Mouse (Mus musculus): Measurements from ENCODE around the gene Kif13a. TPM values are rescaled to one million over a fixed set of nuclear protein-coding genes. Genes with fewer than 3 reads are reported as not detected.

Gene Kif13a
- polyA plus RNA-seq, 1 experiment from 2014 or later = 7.9 TPM

DNA sequence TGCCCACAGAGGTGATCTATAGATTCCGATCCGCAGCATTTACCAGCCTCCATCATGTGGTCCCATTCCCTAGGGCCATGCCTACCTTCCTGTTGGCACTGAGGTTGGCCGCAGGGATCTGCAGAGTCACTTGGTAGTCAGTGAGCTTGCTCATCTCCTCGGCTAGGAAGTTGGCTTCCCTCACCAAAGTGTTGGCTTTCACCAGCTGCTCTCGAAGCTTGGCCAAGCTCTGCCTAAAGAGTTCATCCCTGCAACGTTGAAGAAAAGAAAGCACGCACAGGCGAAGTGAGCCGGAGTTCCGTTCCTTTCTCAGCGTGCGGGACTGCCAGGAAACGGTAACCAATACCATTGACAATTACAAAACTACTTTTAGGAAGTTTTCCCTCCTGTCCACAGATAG is 128.5 kb downstream of the Kif13a start:
- H3K27me3 ChIP-seq (ENCODE audit: control insufficient read depth, insufficient read depth, low read length) = no peaks in the 10 kb centered on the region
- no peaks in the 10 kb centered on the region for H3K4me1 ChIP-seq (ENCODE audit: control insufficient read depth, insufficient read depth, low read length)
- no peak overlapping the region for H3K4me3 ChIP-seq (replicated peaks; ENCODE audit: low read length)
- H3K36me3 ChIP-seq (ENCODE audit: control insufficient read depth, insufficient read depth, low read length) = no peaks in the 10 kb centered on the region; the same call in 1 of the 2 replicates
- H3K9ac ChIP-seq (ENCODE audit: low read length) = no peak overlapping the region
- WGBS = 92% methylated on average over 13 of the region's 13 CpGs
- H3K27ac ChIP-seq (ENCODE audit: low read length) = no peak overlapping the region
- no peak overlapping the region for H3K4me2 ChIP-seq (ENCODE audit: low read depth, low read length)
- ATAC-seq (ENCODE audit: insufficient read depth, low FRiP score) = no peak
- no peaks in the 10 kb centered on the region for H3K9me3 ChIP-seq (replicated peaks; ENCODE audit: control insufficient read depth, low read length)

DNA sequence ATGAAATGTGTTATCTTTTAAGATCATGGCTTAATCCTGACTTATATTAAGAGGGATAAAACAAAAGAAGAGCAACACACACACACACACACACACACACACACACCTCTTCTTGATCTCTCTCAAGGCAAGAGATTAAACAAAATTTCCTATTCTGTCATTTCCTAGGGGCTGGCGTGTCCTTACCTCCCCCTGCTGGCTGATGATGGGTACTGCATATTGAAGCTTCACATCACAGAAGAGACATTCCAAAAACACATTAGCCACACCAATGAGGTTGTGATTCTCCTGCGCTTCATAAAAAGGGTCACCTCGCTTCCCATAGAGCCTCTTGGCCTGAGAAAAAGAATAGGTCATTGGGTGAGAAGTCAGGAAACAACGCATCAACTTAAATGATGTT is 131.5 kb downstream of the Kif13a start:
- no peaks in the 10 kb centered on the region for H3K9me3 ChIP-seq (replicated peaks; ENCODE audit: control insufficient read depth, low read length)
- WGBS = 36% methylated on average over 4 of the region's 4 CpGs
- no peaks in the 10 kb centered on the region for H3K4me1 ChIP-seq (ENCODE audit: control insufficient read depth, insufficient read depth, low read length)
- no peak overlapping the region for H3K4me3 ChIP-seq (replicated peaks; ENCODE audit: low read length)
- ATAC-seq (ENCODE audit: insufficient read depth, low FRiP score) = no peak
- H3K9ac ChIP-seq (ENCODE audit: low read length) = no peak overlapping the region
- no peaks in the 10 kb centered on the region for H3K27me3 ChIP-seq (ENCODE audit: control insufficient read depth, insufficient read depth, low read length)
- no peak overlapping the region for H3K27ac ChIP-seq (ENCODE audit: low read length)
- no peaks in the 10 kb centered on the region; the same call in 1 of the 2 replicates for H3K36me3 ChIP-seq (ENCODE audit: control insufficient read depth, insufficient read depth, low read length)
- H3K4me2 ChIP-seq (ENCODE audit: low read depth, low read length) = no peak overlapping the region

DNA sequence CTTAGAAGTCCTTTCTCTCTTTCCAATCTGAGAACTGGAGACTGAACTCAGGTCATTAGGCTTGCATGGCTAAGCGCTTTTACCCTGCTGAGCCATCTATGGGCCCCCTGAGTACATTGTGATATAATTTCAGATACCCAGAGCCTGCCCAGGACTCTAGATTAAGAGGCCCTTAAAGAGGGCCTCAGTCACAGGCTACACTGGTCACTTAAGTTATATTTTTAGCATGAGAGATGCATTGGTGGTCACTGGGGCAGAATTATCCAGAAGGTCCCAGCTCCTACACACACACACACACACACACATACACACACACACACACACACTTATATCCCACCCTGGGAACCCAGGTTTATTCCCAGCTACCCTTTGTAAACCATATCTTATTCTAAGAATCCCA is 133.3 kb downstream of the Kif13a start:
- Histone ChIP-seq H3K4me3 (replicated peaks; ENCODE audit: low read length) (no peak overlapping the region), H3K9me3 (replicated peaks; ENCODE audit: control insufficient read depth, low read length) (no peaks in the 10 kb centered on the region), H3K4me2 (ENCODE audit: low read depth, low read length) (no peak overlapping the region), H3K9ac (ENCODE audit: low read length) (no peak overlapping the region), H3K27ac (ENCODE audit: low read length) (no peak overlapping the region), H3K36me3 (ENCODE audit: control insufficient read depth, insufficient read depth, low read length) (no peaks in the 10 kb centered on the region; the same call in 1 of the 2 replicates), H3K4me1 (ENCODE audit: control insufficient read depth, insufficient read depth, low read length) (no peaks in the 10 kb centered on the region), H3K27me3 (ENCODE audit: control insufficient read depth, insufficient read depth, low read length) (no peaks in the 10 kb centered on the region)
- 93% methylated on average over 1 of the region's 1 CpGs for whole genome bisulfite sequencing
- ATAC-seq (ENCODE audit: insufficient read depth, low FRiP score) = no peak

DNA sequence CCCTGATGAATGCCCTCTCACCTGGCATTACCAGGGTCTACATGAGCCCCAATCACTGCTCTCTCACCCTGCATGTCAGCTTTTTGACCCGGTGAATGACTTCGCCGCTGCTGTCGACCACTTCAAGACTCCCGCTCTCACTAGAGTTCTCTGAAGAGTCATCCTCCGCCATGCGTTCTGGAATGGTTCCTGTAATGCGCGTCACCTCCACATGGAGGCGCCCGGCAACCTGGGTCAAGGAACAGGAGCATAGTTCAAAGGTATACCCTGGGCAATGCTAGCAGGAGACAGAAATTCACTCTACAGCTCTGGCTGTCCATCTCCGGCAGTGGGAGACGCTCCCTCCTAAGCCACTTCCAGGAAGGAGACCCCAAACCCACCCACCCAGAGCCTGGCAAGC is 135.8 kb downstream of the Kif13a start:
- Histone ChIP-seq H3K27ac (ENCODE audit: low read length) (no peak overlapping the region), H3K4me3 (replicated peaks; ENCODE audit: low read length) (no peak overlapping the region), H3K4me2 (ENCODE audit: low read depth, low read length) (no peak overlapping the region), H3K9me3 (replicated peaks; ENCODE audit: control insufficient read depth, low read length) (no peaks in the 10 kb centered on the region), H3K27me3 (ENCODE audit: control insufficient read depth, insufficient read depth, low read length) (no peaks in the 10 kb centered on the region), H3K36me3 (ENCODE audit: control insufficient read depth, insufficient read depth, low read length) (peaks cover 4% of the 10 kb centered on the region; the same call in 1 of the 2 replicates), H3K4me1 (ENCODE audit: control insufficient read depth, insufficient read depth, low read length) (no peaks in the 10 kb centered on the region), H3K9ac (ENCODE audit: low read length) (no peak overlapping the region)
- 83% methylated on average over 13 of the region's 13 CpGs for WGBS
- no peak for ATAC-seq (ENCODE audit: insufficient read depth, low FRiP score)

DNA sequence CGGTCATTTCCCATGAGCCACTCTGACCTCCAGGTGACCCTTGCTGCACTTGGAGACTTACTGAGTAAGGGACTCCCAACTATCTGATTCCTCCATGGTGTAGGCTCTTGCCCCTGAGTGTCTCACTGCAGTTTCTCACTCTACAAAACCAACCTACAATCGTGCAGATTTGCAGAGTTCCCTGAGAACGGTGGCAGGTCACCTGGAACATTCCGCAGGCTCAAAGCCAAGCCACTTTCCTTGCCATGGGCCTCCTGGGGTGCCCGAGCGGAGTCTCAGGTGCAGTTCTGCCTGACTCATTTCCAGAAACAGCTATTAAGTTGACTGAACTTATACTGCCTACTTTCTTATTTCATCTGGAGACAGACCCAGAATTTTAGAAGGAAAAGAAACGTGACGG is 141.2 kb downstream of the Kif13a start:
- Histone ChIP-seq H3K36me3 (ENCODE audit: control insufficient read depth, insufficient read depth, low read length) (0 out of 2 replicates have a peak, but pooled peaks cover 4% of the 10 kb centered on the region), H3K4me1 (ENCODE audit: control insufficient read depth, insufficient read depth, low read length) (no peaks in the 10 kb centered on the region), H3K27me3 (ENCODE audit: control insufficient read depth, insufficient read depth, low read length) (no peaks in the 10 kb centered on the region), H3K4me3 (replicated peaks; ENCODE audit: low read length) (no peak overlapping the region), H3K4me2 (ENCODE audit: low read depth, low read length) (no peak overlapping the region), H3K9me3 (replicated peaks; ENCODE audit: control insufficient read depth, low read length) (no peaks in the 10 kb centered on the region), H3K9ac (ENCODE audit: low read length) (no peak overlapping the region), H3K27ac (ENCODE audit: low read length) (no peak overlapping the region)
- WGBS = 82% methylated on average over 8 of the region's 8 CpGs
- no peak for ATAC-seq (ENCODE audit: insufficient read depth, low FRiP score)

DNA sequence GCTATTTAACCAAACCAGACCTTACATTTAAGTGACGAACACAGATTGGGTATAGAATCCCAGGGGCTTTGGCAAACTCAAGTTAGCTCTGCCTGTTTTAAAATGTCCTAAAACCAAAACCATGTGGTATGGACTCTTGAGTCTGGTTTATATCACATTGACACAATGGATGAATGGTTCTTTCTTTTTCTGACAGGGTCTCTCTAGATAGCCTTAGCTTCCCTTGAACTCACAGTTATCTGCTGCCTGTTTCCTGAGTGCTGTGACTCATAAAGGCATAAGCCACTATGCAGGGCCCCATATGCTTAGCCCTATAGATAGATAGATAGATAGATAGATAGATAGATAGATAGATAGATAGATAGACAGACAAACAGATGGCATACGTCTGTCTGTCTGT is 142.8 kb downstream of the Kif13a start:
- Histone ChIP-seq H3K9ac (ENCODE audit: low read length) (no peak overlapping the region), H3K4me1 (ENCODE audit: control insufficient read depth, insufficient read depth, low read length) (no peaks in the 10 kb centered on the region), H3K4me3 (replicated peaks; ENCODE audit: low read length) (no peak overlapping the region), H3K27me3 (ENCODE audit: control insufficient read depth, insufficient read depth, low read length) (no peaks in the 10 kb centered on the region), H3K27ac (ENCODE audit: low read length) (no peak overlapping the region), H3K9me3 (replicated peaks; ENCODE audit: control insufficient read depth, low read length) (no peaks in the 10 kb centered on the region), H3K4me2 (ENCODE audit: low read depth, low read length) (no peak overlapping the region), H3K36me3 (ENCODE audit: control insufficient read depth, insufficient read depth, low read length) (0 out of 2 replicates have a peak, but pooled peaks cover 4% of the 10 kb centered on the region)
- WGBS = 97% methylated on average over 2 of the region's 2 CpGs
- no peak for ATAC-seq (ENCODE audit: insufficient read depth, low FRiP score)

DNA sequence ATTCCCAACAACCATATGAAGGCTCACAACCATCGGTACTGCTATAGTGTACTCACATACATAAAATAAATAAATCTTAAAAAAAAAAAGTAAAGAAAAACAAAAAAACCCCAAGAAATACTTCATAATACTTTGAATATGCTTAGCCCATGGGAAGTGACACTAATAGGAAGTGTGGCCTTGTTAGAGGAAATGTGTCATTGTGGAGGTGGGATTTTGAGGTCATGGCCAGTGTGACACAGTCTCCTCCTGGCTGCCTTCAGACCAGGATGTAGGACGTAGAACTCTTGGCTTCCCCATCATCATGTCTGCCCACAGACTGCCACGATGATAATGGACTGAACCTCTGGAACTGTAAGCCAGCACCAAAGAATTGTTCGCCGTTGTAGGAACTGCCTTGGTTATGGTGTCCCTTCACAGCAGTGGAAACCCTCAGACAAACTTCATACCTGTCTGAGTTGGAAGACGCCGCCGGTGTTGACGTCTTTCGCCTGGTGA is 143.6 kb downstream of the Kif13a start:
- WGBS = 95% methylated on average over 10 of the region's 10 CpGs
- no peaks in the 10 kb centered on the region for H3K9me3 ChIP-seq (replicated peaks; ENCODE audit: control insufficient read depth, low read length)
- H3K4me1 ChIP-seq (ENCODE audit: control insufficient read depth, insufficient read depth, low read length) = no peaks in the 10 kb centered on the region
- no peaks in the 10 kb centered on the region for H3K27me3 ChIP-seq (ENCODE audit: control insufficient read depth, insufficient read depth, low read length)
- no peak overlapping the region for H3K4me3 ChIP-seq (replicated peaks; ENCODE audit: low read length)
- ATAC-seq (ENCODE audit: insufficient read depth, low FRiP score) = no peak
- no peak overlapping the region for H3K9ac ChIP-seq (ENCODE audit: low read length)
- H3K36me3 ChIP-seq (ENCODE audit: control insufficient read depth, insufficient read depth, low read length) = 0 out of 2 replicates have a peak, but pooled peaks cover 4% of the 10 kb centered on the region
- no peak overlapping the region for H3K4me2 ChIP-seq (ENCODE audit: low read depth, low read length)
- H3K27ac ChIP-seq (ENCODE audit: low read length) = no peak overlapping the region

DNA sequence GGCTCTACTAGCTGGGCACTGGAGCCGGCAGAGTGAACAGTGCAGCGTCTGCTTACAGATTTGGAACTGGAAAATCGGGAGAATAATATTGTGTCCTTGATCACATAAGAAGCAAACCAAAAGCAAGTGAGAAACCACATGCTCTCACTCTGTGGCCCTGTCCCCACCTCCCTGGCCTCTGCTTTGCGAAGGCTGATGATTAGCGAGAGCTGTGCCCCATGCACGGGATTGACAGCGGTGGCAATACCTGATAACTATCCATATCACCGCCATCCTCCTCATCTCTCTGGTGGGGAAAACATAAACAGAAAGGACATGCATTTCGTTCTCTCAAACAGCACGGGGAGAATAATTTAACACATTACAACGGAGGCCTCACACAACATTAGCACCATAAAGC is 149.3 kb downstream of the Kif13a start:
- Histone ChIP-seq H3K27me3 (ENCODE audit: control insufficient read depth, insufficient read depth, low read length) (no peaks in the 10 kb centered on the region), H3K27ac (ENCODE audit: low read length) (no peak overlapping the region), H3K4me1 (ENCODE audit: control insufficient read depth, insufficient read depth, low read length) (no peaks in the 10 kb centered on the region), H3K36me3 (ENCODE audit: control insufficient read depth, insufficient read depth, low read length) (no peaks in the 10 kb centered on the region), H3K4me2 (ENCODE audit: low read depth, low read length) (no peak overlapping the region), H3K4me3 (replicated peaks; ENCODE audit: low read length) (no peak overlapping the region), H3K9ac (ENCODE audit: low read length) (no peak overlapping the region), H3K9me3 (replicated peaks; ENCODE audit: control insufficient read depth, low read length) (no peaks in the 10 kb centered on the region)
- WGBS = 69% methylated on average over 11 of the region's 11 CpGs
- no peak for ATAC-seq (ENCODE audit: insufficient read depth, low FRiP score)

DNA sequence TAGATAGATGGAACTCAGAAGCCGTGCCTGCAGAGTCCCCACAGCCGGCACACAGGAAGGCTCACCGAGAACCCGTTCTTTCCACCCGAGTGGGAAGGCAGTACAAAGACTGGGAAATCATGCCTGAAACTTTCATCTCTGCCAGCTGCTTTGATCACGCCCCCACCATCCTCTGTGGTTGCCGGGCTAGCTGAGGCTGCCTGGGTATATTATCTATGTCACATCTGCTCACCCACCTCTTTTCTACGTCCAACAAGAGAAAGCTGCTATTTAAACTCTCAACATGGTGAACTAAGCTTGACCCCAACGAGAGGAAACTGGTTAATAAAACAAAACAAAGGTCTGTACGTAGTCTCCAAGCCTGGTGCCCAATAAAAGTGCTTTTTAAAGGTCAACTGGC is 149.8 kb downstream of the Kif13a start:
- no peaks in the 10 kb centered on the region for H3K27me3 ChIP-seq (ENCODE audit: control insufficient read depth, insufficient read depth, low read length)
- no peak overlapping the region for H3K4me2 ChIP-seq (ENCODE audit: low read depth, low read length)
- 45% methylated on average over 10 of the region's 10 CpGs for WGBS
- H3K4me3 ChIP-seq (replicated peaks; ENCODE audit: low read length) = no peak overlapping the region
- no peak overlapping the region for H3K27ac ChIP-seq (ENCODE audit: low read length)
- no peaks in the 10 kb centered on the region for H3K4me1 ChIP-seq (ENCODE audit: control insufficient read depth, insufficient read depth, low read length)
- no peak overlapping the region for H3K9ac ChIP-seq (ENCODE audit: low read length)
- ATAC-seq (ENCODE audit: insufficient read depth, low FRiP score) = no peak
- no peaks in the 10 kb centered on the region for H3K9me3 ChIP-seq (replicated peaks; ENCODE audit: control insufficient read depth, low read length)
- no peaks in the 10 kb centered on the region for H3K36me3 ChIP-seq (ENCODE audit: control insufficient read depth, insufficient read depth, low read length)

DNA sequence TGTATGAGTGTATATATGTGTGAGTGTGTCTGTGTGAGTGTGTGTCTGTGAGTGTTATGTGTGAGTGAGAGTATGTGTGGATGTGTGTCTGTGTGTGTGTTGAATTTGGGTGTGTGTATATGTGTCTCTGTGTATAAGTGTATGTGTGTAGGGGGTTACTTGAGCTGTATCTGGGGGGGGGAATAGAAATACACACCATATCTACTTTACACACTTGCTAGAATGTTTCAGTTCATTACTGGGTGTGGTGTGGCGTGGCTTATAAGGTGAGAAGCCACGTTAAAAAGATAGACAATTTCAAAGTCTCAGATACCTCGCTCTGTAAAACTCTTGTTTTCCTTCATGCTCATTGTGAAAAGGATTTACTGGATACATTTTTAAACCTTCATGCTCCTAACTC is 152.2 kb downstream of the Kif13a start:
- no peak overlapping the region for H3K4me2 ChIP-seq (ENCODE audit: low read depth, low read length)
- H3K4me1 ChIP-seq (ENCODE audit: control insufficient read depth, insufficient read depth, low read length) = no peaks in the 10 kb centered on the region
- no peak overlapping the region for H3K4me3 ChIP-seq (replicated peaks; ENCODE audit: low read length)
- H3K27ac ChIP-seq (ENCODE audit: low read length) = no peak overlapping the region
- peaks cover 9% of the 10 kb centered on the region for H3K36me3 ChIP-seq (ENCODE audit: control insufficient read depth, insufficient read depth, low read length)
- no peak overlapping the region for H3K9ac ChIP-seq (ENCODE audit: low read length)
- no peaks in the 10 kb centered on the region for H3K27me3 ChIP-seq (ENCODE audit: control insufficient read depth, insufficient read depth, low read length)
- WGBS = 87% methylated on average over 3 of the region's 3 CpGs
- no peaks in the 10 kb centered on the region for H3K9me3 ChIP-seq (replicated peaks; ENCODE audit: control insufficient read depth, low read length)
- ATAC-seq (ENCODE audit: insufficient read depth, low FRiP score) = no peak
